Mouse (Mus musculus) embryonic facial prominence, embryonic 12.5 days (tissue): ENCODE measurements around the gene Gm20696. TPM values are rescaled to one million over a fixed set of nuclear protein-coding genes. Genes with fewer than 3 reads are reported as not detected.

Experiments used
- ATAC-seq: fragments of 200-750 bp; cut with Nextera tagmentation; 2 replicates; pipeline ENCODE4 v1.8.0; 2017; ENCODE audit not compliant: insufficient number of reproducible peaks, insufficient read depth, low FRiP score, low TSS enrichment
- H3K27ac ChIP-seq: fragments of 300-500 bp; sonication (generic); 2 replicates; pipeline ENCODE4 v1.5.1; 2016; ENCODE audit warnings: mild to moderate bottlenecking
- H3K27me3 ChIP-seq: fragments of 300-500 bp; sonication (generic); 2 replicates; pipeline ENCODE4 v1.6.1; 2016; ENCODE audit warnings: mild to moderate bottlenecking, moderate library complexity
- H3K36me3 ChIP-seq: fragments of 300-500 bp; sonication (generic); 2 replicates; pipeline ENCODE4 v1.6.1; 2016; ENCODE audit warnings: mild to moderate bottlenecking
- H3K4me1 ChIP-seq: fragments of 300-500 bp; sonication (generic); 2 replicates; pipeline ENCODE4 v1.6.1; 2016
- H3K4me2 ChIP-seq: fragments of 300-500 bp; sonication (generic); replicated peaks from 2 replicates; pipeline ENCODE4 v1.6.1; 2016; ENCODE audit warnings: mild to moderate bottlenecking, moderate library complexity
- H3K4me3 ChIP-seq: fragments of 300-500 bp; sonication (generic); 2 replicates; pipeline ENCODE4 v1.5.1; 2016; ENCODE audit warnings: mild to moderate bottlenecking
- H3K9ac ChIP-seq: fragments of 300-500 bp; sonication (generic); 2 replicates; pipeline ENCODE4 v1.6.1; 2016; ENCODE audit warnings: mild to moderate bottlenecking, moderate library complexity
- H3K9me3 ChIP-seq: fragments of 300-500 bp; sonication (generic); 2 replicates; pipeline ENCODE4 v1.6.1; 2016; ENCODE audit warnings: mild to moderate bottlenecking, moderate library complexity
- WGBS: fragments of 180-500 bp; shearing (Covaris S2); methylation state at CpG from one replicate; pipeline ENCODE4 v1.1.7; 2016; 5-methylcytosine and 5-hydroxymethylcytosine counted together
- polyA plus RNA-seq: library from polyadenylated mRNA; unstranded; fragments of >200 nt; fragmentation: Nextera tagmentation; extraction: Ambion mirVana; gene quantifications from 2 replicates; pipeline ENCODE4 v1.2.1, GENCODE M21; 2016

Gm20696 gene
- polyA plus RNA-seq, 1 experiment from 2014 or later: 7.5 TPM

DNA sequence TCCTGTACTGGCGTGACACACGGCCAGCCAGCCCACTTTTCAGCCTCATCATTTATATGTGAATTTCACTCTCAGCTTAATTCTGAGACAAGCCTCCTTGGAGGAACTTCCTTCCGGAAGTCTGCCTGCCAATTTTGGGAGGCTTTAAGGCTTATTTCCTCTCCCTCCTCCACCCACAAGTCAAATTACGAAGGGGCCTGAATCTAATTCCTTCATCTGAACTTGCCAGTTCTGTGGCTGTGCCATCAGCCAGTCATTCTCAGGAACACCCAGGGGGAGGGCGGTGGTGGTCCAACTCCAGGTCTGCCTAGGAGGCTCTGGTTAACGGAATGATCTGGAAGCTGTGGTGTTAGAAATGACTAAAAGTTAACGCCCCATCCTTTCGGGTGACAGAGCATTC, 65.7 kb downstream of the Gm20696 start:
- H3K36me3 ChIP-seq: no peaks in the 10 kb centered on the region
- no peaks in the 10 kb centered on the region for H3K9me3 ChIP-seq
- ATAC-seq: no peak
- H3K9ac ChIP-seq: no peak overlapping the region
- H3K4me2 ChIP-seq: no peak overlapping the region
- 62% methylated on average over 8 of the region's 8 CpGs for WGBS
- no peak overlapping the region for H3K27ac ChIP-seq
- no peak overlapping the region for H3K4me3 ChIP-seq
- H3K4me1 ChIP-seq: peaks cover 10% of the 10 kb centered on the region
- H3K27me3 ChIP-seq: no peaks in the 10 kb centered on the region

DNA sequence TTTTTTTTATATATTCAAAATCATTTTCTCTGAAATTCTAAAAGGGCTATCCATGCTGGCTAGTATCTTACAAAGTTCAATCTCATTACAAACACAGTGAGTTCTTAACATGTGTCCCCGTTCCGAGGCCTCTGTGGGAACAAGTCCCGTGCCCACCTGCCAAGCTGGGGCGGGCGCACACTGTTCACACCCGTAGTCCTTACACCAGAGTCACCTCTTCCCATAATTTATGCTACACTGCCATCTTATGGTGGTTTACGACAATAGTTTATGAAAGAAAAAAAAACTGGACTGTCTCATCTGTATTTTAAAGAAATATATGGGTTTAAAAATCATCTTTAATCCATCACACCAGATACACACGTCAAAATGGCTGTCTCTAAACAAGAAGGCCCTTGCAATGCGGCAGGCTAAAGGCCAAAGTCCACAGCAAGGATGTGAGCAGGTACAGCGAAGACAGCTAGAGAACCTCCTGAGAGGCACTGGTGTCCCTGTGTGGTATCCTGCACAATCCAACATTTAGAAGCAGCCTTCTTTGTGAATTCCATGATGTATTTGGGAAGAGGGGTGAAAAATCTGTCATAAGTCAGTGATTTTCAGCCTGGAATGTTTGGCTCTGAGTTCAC, 66.3 kb downstream of the Gm20696 start:
- Histone ChIP-seq H3K27ac (0 out of 2 replicates have a peak overlapping the region, but pooled peaks have one; percentile 41), H3K27me3 (no peaks in the 10 kb centered on the region), H3K4me1 (peaks cover 10% of the 10 kb centered on the region), H3K9ac (no peak overlapping the region), H3K4me2 (no peak overlapping the region), H3K4me3 (no peak overlapping the region), H3K36me3 (no peaks in the 10 kb centered on the region), H3K9me3 (no peaks in the 10 kb centered on the region)
- no peak for ATAC-seq
- 37% methylated on average over 10 of the region's 10 CpGs for WGBS

DNA sequence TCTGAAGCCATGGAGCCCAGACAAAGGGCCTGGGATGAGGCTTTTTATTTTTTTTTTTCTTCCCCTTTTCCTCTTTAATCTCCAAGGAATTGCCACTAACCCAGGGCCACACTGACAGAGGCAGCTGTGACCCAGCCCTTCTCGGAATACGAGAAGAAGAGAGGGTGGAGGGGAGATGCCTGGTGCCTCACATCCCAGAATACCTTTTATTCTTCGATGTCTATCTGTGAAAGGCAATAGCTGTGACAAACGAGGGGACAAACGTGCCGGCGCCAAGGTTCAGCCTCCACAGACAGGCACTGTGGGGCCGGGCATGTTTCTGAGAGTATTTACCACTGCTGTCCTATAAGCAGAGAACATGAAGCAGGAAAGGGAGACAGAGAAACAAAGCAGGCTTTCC, 66.9 kb downstream of the Gm20696 start:
- Histone ChIP-seq H3K9ac (no peak overlapping the region), H3K4me2 (no peak overlapping the region), H3K27ac (peak overlapping the region; percentile 42; the same call in 1 of the 2 replicates), H3K36me3 (no peaks in the 10 kb centered on the region), H3K4me3 (no peak overlapping the region), H3K9me3 (no peaks in the 10 kb centered on the region), H3K27me3 (no peaks in the 10 kb centered on the region), H3K4me1 (peaks cover 10% of the 10 kb centered on the region)
- 37% methylated on average over 8 of the region's 8 CpGs for WGBS
- ATAC-seq: no peak

DNA sequence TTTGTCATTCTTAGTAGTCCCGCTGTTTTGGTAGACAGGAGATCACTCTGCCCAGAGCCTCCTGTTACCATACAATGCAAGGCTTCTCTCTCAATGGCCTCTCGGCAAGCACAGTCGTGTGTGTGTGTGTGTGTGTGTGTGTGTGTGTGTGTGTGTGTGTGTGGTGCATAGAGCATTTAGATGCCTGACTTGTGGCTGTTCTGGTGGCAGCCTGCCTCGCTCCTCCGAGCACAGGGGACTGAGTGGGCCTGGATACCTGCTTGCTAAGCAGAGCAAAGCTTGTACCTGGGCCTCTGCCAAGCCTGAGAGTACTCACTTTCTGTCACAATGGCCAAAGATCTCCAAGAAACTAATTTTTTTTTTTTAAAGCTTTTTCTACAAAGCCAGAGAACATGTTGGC, 67.4 kb downstream of the Gm20696 start:
- ATAC-seq: no peak
- no peak overlapping the region for H3K9ac ChIP-seq
- no peaks in the 10 kb centered on the region for H3K9me3 ChIP-seq
- peaks cover 10% of the 10 kb centered on the region for H3K4me1 ChIP-seq
- H3K36me3 ChIP-seq: no peaks in the 10 kb centered on the region
- H3K27ac ChIP-seq: 0 out of 2 replicates have a peak overlapping the region, but pooled peaks have one; percentile 43
- H3K27me3 ChIP-seq: no peaks in the 10 kb centered on the region
- WGBS: 36% methylated on average over 5 of the region's 5 CpGs
- H3K4me2 ChIP-seq: no peak overlapping the region
- no peak overlapping the region for H3K4me3 ChIP-seq

DNA sequence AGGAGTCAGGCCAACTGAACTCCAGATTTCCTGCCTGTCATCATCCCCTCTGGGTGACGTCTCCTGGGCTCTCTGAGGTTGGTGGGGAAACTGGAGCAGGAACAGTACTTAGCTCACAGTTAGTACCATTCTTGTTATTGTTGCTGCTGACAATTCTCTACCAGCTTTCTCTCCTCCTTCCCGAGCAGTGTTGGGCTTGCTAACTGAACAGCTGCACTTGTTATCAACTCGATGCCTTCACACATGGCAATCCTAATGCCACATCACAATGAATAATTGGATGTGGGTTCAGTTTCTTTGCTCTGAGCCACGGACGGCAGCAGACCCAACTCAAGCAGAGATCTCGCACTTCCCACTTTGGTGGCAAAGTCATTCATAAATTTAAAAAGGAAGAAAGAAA, 89.6 kb downstream of the Gm20696 start:
- H3K4me2 ChIP-seq: no peak overlapping the region
- H3K9ac ChIP-seq: no peak overlapping the region
- 66% methylated on average over 6 of the region's 6 CpGs for WGBS
- H3K4me1 ChIP-seq: no peaks in the 10 kb centered on the region
- H3K4me3 ChIP-seq: no peak overlapping the region
- no peaks in the 10 kb centered on the region for H3K9me3 ChIP-seq
- no peak for ATAC-seq
- H3K27ac ChIP-seq: no peak overlapping the region
- H3K27me3 ChIP-seq: no peaks in the 10 kb centered on the region
- H3K36me3 ChIP-seq: no peaks in the 10 kb centered on the region

DNA sequence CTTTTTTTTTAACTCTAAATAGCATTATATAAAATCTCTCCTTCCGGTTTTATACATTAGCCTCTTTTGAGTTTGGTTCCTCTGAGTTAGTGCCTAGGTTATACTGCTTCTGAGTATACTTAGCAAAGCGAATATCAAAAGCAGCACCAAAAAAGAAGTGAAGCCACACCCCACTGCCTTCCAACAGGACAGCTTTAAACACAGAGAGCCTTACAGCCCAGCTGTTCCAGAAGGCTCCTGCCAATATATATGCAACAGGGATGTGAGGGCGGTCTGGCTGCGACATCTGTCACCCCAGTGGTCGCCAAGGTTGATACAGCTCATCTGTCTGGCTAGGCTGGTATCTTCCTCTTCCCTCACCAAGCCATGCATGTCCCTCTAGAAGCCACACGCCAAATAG, 91.0 kb downstream of the Gm20696 start:
- no peak overlapping the region for H3K9ac ChIP-seq
- no peaks in the 10 kb centered on the region for H3K9me3 ChIP-seq
- no peaks in the 10 kb centered on the region for H3K36me3 ChIP-seq
- H3K4me2 ChIP-seq: no peak overlapping the region
- ATAC-seq: no peak
- H3K27me3 ChIP-seq: no peaks in the 10 kb centered on the region
- H3K4me1 ChIP-seq: no peaks in the 10 kb centered on the region
- 85% methylated on average over 6 of the region's 6 CpGs for WGBS
- H3K27ac ChIP-seq: no peak overlapping the region
- no peak overlapping the region for H3K4me3 ChIP-seq

DNA sequence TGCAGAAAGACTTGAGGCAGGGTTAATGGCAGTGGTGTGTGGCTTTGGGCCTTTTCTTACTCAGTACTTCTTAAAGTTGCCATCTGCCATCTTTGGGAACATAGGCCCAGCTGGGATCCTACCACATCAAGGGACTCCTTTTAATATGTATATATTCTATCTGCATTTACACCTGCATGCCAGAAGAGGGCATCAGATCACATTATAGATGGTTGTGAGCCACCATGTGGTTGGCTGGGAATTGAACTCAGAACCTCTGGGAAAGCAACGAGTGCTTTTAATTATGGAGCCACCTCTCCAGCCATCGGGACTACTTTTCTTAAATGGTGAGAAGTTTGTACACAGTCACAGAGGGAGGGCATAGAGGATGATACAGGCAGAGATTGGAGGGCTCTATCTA, 93.3 kb downstream of the Gm20696 start:
- WGBS: 86% methylated on average over 2 of the region's 2 CpGs
- Histone ChIP-seq H3K9ac (no peak overlapping the region), H3K27ac (no peak overlapping the region), H3K36me3 (no peaks in the 10 kb centered on the region), H3K4me2 (no peak overlapping the region), H3K4me3 (no peak overlapping the region), H3K4me1 (no peaks in the 10 kb centered on the region), H3K9me3 (no peaks in the 10 kb centered on the region), H3K27me3 (no peaks in the 10 kb centered on the region)
- ATAC-seq: no peak

DNA sequence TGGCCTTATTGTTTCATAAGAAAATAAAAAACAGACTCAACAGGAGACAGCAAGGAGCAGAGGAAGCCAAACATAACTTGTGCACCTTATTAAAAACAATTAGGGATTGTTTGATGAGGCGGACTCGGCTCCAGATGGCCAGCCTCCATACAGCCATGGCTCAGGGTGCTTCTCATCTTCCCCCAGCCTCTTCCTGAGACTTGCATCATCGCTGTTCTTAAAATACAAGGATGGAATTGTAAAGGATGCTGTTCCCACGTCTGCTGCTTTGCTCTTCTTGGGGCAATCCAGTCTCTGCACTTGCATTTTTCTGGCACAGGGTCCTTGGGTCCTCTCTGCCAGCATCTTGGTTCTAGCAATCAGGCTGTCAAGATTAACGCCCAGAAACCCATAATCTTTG, 94.5 kb downstream of the Gm20696 start:
- H3K27ac ChIP-seq: no peak overlapping the region
- H3K4me1 ChIP-seq: no peaks in the 10 kb centered on the region
- WGBS: 60% methylated on average over 5 of the region's 5 CpGs
- no peak overlapping the region for H3K9ac ChIP-seq
- no peak for ATAC-seq
- no peaks in the 10 kb centered on the region for H3K36me3 ChIP-seq
- no peak overlapping the region for H3K4me2 ChIP-seq
- H3K9me3 ChIP-seq: no peaks in the 10 kb centered on the region
- no peak overlapping the region for H3K4me3 ChIP-seq
- no peaks in the 10 kb centered on the region for H3K27me3 ChIP-seq

DNA sequence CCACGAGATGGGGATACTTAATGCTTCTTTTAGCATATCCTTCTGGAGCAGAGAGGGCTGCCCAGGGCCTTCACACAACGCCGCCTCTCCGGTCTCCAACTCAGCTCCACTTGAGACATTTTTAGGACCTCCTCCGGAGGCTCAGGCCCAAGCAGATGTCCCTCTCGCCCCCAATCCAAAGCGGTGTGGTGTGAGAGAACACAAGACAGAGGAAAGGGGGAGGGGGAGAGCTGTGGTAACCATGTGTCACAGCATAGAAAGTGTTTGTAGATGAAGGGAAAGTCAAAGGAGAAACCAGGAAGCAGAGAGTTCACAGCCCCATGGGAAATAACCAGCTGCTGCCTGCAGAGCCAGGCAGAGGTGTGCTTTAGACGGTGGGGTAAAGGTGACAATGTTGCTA, 99.7 kb downstream of the Gm20696 start:
- 71% methylated on average over 8 of the region's 8 CpGs for WGBS
- Histone ChIP-seq H3K27me3 (no peaks in the 10 kb centered on the region), H3K9me3 (no peaks in the 10 kb centered on the region), H3K36me3 (no peaks in the 10 kb centered on the region), H3K9ac (no peak overlapping the region), H3K4me1 (0 out of 2 replicates have a peak, but pooled peaks cover 3% of the 10 kb centered on the region), H3K4me2 (no peak overlapping the region), H3K27ac (no peak overlapping the region), H3K4me3 (no peak overlapping the region)
- no peak for ATAC-seq

DNA sequence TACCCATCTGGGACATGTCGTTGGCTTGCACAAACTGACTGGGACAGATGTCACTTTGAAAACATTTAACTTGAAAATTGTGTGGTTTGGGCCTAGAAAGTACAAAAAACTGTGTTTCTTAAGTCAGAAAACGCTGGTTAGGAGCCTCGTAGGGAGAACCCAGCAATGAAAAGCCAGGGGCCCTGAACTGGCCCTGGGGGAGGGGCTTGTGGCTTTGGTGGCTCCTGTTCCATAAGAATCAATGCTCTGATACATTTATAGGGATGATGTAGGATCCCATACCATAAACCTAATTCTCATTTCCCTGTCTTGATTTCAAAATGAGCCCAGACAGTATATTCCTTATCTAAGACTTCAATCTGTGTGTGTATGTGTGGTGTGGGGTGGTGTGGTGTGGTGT, 101.8 kb downstream of the Gm20696 start:
- H3K9me3 ChIP-seq: no peaks in the 10 kb centered on the region
- no peak overlapping the region for H3K27ac ChIP-seq
- H3K27me3 ChIP-seq: no peaks in the 10 kb centered on the region
- no peak overlapping the region for H3K4me3 ChIP-seq
- no peak overlapping the region for H3K4me2 ChIP-seq
- 68% methylated on average over 3 of the region's 3 CpGs for WGBS
- no peaks in the 10 kb centered on the region for H3K36me3 ChIP-seq
- H3K4me1 ChIP-seq: 0 out of 2 replicates have a peak, but pooled peaks cover 3% of the 10 kb centered on the region
- no peak for ATAC-seq
- H3K9ac ChIP-seq: no peak overlapping the region

DNA sequence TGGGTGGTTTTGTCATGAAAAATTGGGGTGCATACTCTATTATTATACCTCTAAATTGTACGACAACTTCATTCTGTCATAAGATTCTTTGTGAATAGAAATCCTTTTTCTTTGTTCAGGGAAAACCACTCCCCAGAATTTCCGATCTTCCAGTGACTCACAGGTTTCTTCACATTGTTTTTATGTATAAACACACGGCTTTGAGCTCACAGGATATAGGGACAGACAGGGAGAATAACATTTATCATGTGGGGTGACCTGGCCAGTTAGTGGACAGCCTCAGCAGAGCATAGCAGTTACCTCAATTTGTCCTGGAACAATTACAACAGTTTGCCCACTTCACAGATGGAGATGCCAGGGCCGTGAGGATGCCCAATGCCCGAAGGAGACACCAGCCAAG, 109.6 kb downstream of the Gm20696 start:
- no peak for ATAC-seq
- H3K27me3 ChIP-seq: no peaks in the 10 kb centered on the region
- H3K9me3 ChIP-seq: no peaks in the 10 kb centered on the region
- no peaks in the 10 kb centered on the region for H3K4me1 ChIP-seq
- no peak overlapping the region for H3K9ac ChIP-seq
- no peaks in the 10 kb centered on the region for H3K36me3 ChIP-seq
- 83% methylated on average over 5 of the region's 5 CpGs for WGBS
- no peak overlapping the region for H3K27ac ChIP-seq
- H3K4me2 ChIP-seq: no peak overlapping the region
- H3K4me3 ChIP-seq: no peak overlapping the region

DNA sequence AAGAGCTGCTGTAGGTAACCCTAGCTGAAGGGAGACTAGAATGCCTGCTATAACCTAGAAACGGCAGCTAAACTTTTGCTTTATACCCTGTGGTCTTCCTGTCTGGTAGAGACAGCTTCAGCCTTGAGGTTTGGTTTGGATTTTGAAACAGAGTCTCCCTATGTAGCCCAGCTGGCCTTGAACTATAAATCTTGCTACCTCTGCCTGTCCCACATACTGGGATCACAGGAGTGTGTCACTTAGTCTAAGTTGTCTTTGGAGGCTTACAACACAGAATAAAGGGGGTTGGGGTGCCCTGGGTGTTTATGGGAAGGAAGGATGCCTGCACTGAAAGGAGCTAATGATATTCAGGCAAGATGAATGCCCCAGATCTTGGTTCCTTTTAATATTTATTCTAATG, 113.8 kb downstream of the Gm20696 start:
- Histone ChIP-seq H3K9me3 (no peaks in the 10 kb centered on the region), H3K27me3 (no peaks in the 10 kb centered on the region), H3K4me2 (no peak overlapping the region), H3K27ac (no peak overlapping the region), H3K9ac (no peak overlapping the region), H3K4me1 (no peaks in the 10 kb centered on the region), H3K36me3 (no peaks in the 10 kb centered on the region), H3K4me3 (no peak overlapping the region)
- ATAC-seq: no peak
- WGBS: 91% methylated on average over 1 of the region's 1 CpGs

DNA sequence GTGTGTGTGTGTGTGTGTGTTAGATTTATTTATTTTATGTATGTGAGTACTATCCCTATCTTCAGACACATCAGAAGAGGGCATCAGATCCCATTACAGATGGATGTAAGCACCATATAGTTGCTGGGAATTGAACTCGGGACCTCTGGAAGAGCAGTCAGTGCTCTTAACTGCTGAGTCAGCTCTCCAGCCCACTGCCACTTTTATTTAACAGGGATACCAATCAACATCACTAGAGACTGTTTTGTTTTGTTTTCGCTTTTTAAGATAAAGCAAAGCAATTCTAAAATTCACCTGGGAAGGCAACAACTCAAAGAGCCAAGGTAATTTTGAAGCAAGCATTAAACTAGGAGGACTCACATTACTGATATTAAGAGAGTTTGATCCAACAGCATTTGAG, 120.2 kb downstream of the Gm20696 start:
- Histone ChIP-seq H3K4me2 (no peak overlapping the region), H3K27ac (no peak overlapping the region), H3K27me3 (no peaks in the 10 kb centered on the region), H3K9me3 (no peaks in the 10 kb centered on the region), H3K4me1 (no peaks in the 10 kb centered on the region), H3K4me3 (no peak overlapping the region), H3K9ac (no peak overlapping the region), H3K36me3 (no peaks in the 10 kb centered on the region)
- WGBS: 87% methylated on average over 2 of the region's 2 CpGs
- ATAC-seq: no peak
